Mouse (Mus musculus) C2C12 (cell line): ENCODE data around the gene Slc7a1.

Experiments used
- CTCF ChIP-seq: IDR thresholded peaks from one replicate; pipeline ENCODE4 v1.5.1; 2011; ENCODE audit not compliant: control insufficient read depth, insufficient read depth, insufficient read length
- FOSL1 ChIP-seq: IDR thresholded peaks from one replicate; pipeline ENCODE4 v1.8.0; 2011; ENCODE audit warnings: mild to moderate bottlenecking, low read length; ENCODE audit not compliant: poor library complexity, insufficient read depth, severe bottlenecking
- MYOD1 ChIP-seq: IDR thresholded peaks from one replicate; pipeline ENCODE4 v1.6.1; 2011; ENCODE audit warnings: low read depth; ENCODE audit not compliant: control insufficient read depth, insufficient read length
- USF1 ChIP-seq: IDR thresholded peaks from one replicate; pipeline ENCODE4 v1.6.1; 2011; ENCODE audit warnings: low read depth, mild to moderate bottlenecking, control low read depth, moderate library complexity

- TF ChIP-seq CTCF = no peak
- TF ChIP-seq FOSL1 = no peak
- no peak for TF ChIP-seq MYOD1
- TF ChIP-seq USF1 = no peak
These were observed 51.6 kb downstream of the Slc7a1 start for GRCm38 (mm10) chr5:148348153-148348552.
